Comparison of ENCODE assay signal across 11 mouse cellular contexts in the genomic region with DNA sequence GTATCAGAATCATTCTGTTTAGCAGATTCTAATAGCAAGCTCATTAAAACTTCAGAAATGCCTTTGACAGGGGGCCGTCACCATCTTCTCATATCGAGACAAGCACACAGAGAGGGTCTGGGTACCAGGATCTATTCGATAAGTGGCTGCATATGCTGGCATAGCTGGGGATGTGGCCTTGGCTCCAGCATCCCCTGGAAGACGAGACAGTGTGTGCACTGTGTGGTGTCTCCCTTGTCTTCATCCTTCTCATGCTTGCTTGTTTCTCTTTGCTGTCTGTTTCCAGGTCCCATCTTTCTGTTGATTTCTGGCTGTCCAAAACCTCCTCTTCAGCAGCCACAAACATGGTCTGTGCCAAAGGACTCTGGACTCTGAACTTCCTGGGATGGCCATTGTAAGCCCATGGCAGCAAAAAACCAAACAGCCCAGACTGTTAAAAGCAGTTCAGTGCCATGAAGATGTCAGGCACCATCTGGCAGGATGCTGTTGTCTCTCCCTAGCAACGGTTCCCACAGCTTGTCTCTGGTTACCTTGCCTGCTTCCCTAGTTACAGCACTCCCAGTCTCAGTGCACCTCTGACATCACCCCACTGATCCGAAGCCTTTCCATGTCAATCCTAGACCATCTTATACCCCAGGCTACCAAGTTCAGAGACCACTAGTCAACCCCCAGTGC. TPM values are rescaled to one million over a fixed set of nuclear protein-coding genes. Genes with fewer than 3 reads are reported as not detected.
DNase-seq lines count a peak whose midpoint lies in the region; ATAC-seq lines count a peak whose summit lies in the region.
"Had no signal": no experiment of that assay in that cellular context is flagged by ENCODE, and none has a peak within 500 bp of the region (broad histone marks: within the 10 kb centered on the region; RNA-seq: fewer than 3 reads in every experiment).

No protein-coding gene starts in this region.

- no peak overlapping the region for H3K9ac ChIP-seq in forebrain, embryonic 15.5 days (replicated peaks)
- H3K9ac ChIP-seq in forebrain, embryonic 12.5 days, result no peak overlapping the region
- H3K9ac ChIP-seq in hindbrain, embryonic 12.5 days, result no peak overlapping the region
- H3K9ac ChIP-seq: liver, embryonic 12.5 days; stomach, embryonic 15.5 days had no signal

- no peaks in the 10 kb centered on the region for H3K9me3 ChIP-seq in forebrain, embryonic 15.5 days
- H3K9me3 ChIP-seq in forebrain, embryonic 12.5 days, result no peaks in the 10 kb centered on the region
- H3K9me3 ChIP-seq in hindbrain, embryonic 12.5 days (replicated peaks), result no peaks in the 10 kb centered on the region
- H3K9me3 ChIP-seq: liver, embryonic 12.5 days; stomach, embryonic 15.5 days had no signal

- H3K27me3 ChIP-seq in forebrain, embryonic 15.5 days, result no peaks in the 10 kb centered on the region
- no peaks in the 10 kb centered on the region for H3K27me3 ChIP-seq in forebrain, embryonic 12.5 days
- no peaks in the 10 kb centered on the region for H3K27me3 ChIP-seq in hindbrain, embryonic 12.5 days
- H3K27me3 ChIP-seq: liver, embryonic 12.5 days; stomach, embryonic 15.5 days had no signal

- intact Hi-C loops in gastrocnemius, postnatal 14 days (cut with DNase I; ENCODE audit: low total_unique reads), result no loop called here

- H3K27ac ChIP-seq in forebrain, embryonic 15.5 days (replicated peaks), result peak overlapping the region; percentile 54
- H3K27ac ChIP-seq in forebrain, embryonic 12.5 days, result no peak overlapping the region
- H3K27ac ChIP-seq in hindbrain, embryonic 12.5 days, result no peak overlapping the region
- H3K27ac ChIP-seq: liver, embryonic 12.5 days; stomach, embryonic 15.5 days had no signal

- DNase-seq in cerebellum, adult 11 months, result peak; percentile 26
- DNase-seq in mesoderm, embryonic 11.5 days (ENCODE audit: low read depth, low spot score), result peak; percentile 47
- DNase-seq in gastrocnemius, postnatal 14 days, result no peak
- no peak for DNase-seq in adrenal gland, adult (ENCODE audit: inconsistent age in 2 of 2, low spot score in 1 of 2)
- DNase-seq: B cell, adult 2 months had no signal

- peaks cover 5% of the 10 kb centered on the region; the same call in 1 of the 2 replicates for H3K4me1 ChIP-seq in forebrain, embryonic 15.5 days
- H3K4me1 ChIP-seq in forebrain, embryonic 12.5 days, result no peaks in the 10 kb centered on the region
- 0 out of 2 replicates have a peak, but pooled peaks cover 3% of the 10 kb centered on the region for H3K4me1 ChIP-seq in hindbrain, embryonic 12.5 days
- H3K4me1 ChIP-seq: liver, embryonic 12.5 days; stomach, embryonic 15.5 days had no signal

- no peak overlapping the region for H3K4me2 ChIP-seq in forebrain, embryonic 15.5 days (replicated peaks)
- no peak overlapping the region for H3K4me2 ChIP-seq in forebrain, embryonic 12.5 days
- H3K4me2 ChIP-seq in hindbrain, embryonic 12.5 days (replicated peaks), result no peak overlapping the region
- H3K4me2 ChIP-seq: liver, embryonic 12.5 days; stomach, embryonic 15.5 days had no signal

- WGBS in forebrain, embryonic 15.5 days, result 50% methylated on average over 6 of the region's 6 CpGs
- WGBS in forebrain, embryonic 12.5 days, result 80% methylated on average over 6 of the region's 6 CpGs
- WGBS in hindbrain, embryonic 12.5 days, result 78% methylated on average over 6 of the region's 6 CpGs

- no peak overlapping the region for H3K4me3 ChIP-seq in forebrain, embryonic 15.5 days
- no peak overlapping the region for H3K4me3 ChIP-seq in forebrain, embryonic 12.5 days (replicated peaks)
- no peak overlapping the region for H3K4me3 ChIP-seq in hindbrain, embryonic 12.5 days
- H3K4me3 ChIP-seq: liver, embryonic 12.5 days; stomach, embryonic 15.5 days had no signal

- peak; percentile 90 for ATAC-seq in forebrain, embryonic 15.5 days (replicated peaks)
- no peak for ATAC-seq in forebrain, embryonic 12.5 days (ENCODE audit: low FRiP score)
- ATAC-seq in hindbrain, embryonic 12.5 days (ENCODE audit: low FRiP score), result peak; percentile 54
- ATAC-seq in activated CD4-positive, CD25-positive, alpha-beta regulatory T cell, adult 4 months, result no peak
- ATAC-seq: liver, embryonic 12.5 days had no signal

- H3K36me3 ChIP-seq in forebrain, embryonic 15.5 days, result no peaks in the 10 kb centered on the region
- no peaks in the 10 kb centered on the region for H3K36me3 ChIP-seq in forebrain, embryonic 12.5 days (replicated peaks)
- H3K36me3 ChIP-seq in hindbrain, embryonic 12.5 days, result no peaks in the 10 kb centered on the region
- H3K36me3 ChIP-seq: liver, embryonic 12.5 days; stomach, embryonic 15.5 days had no signal

RNA-seq across cellular contexts. Expression of a gene that starts 56.5 kb away (rescaled TPM):
- 10.9 and 12.7 TPM in 2 replicates for polyA plus RNA-seq in forebrain, embryonic 15.5 days (2015; fragmentation: Nextera tagmentation; extraction: Ambion mirVana)
- 5.9 and 7.1 TPM in 2 replicates for polyA plus RNA-seq in forebrain, embryonic 12.5 days (2016; fragmentation: Nextera tagmentation; extraction: Ambion mirVana)
- 19.1 and 22.0 TPM in 2 replicates for polyA plus RNA-seq in hindbrain, embryonic 12.5 days (2016; fragmentation: Nextera tagmentation; extraction: Ambion mirVana)
- 10 to 100 TPM; 16.7 to 20.2 TPM for total RNA-seq in gastrocnemius, postnatal 14 days (2021)
- polyA plus RNA-seq in activated CD4-positive, CD25-positive, alpha-beta regulatory T cell, adult 4 months (2017; shearing (Covaris generic)), result 1 to 10 TPM; 1.3 to 1.6 TPM

Comparison
In these comparisons a context has a peak if more than half of its experiments do, and no peak if none do; other contexts are left out.
1. ATAC-seq: peak in forebrain, embryonic 15.5 days (single experiment) and hindbrain, embryonic 12.5 days (single experiment); none in forebrain, embryonic 12.5 days (single experiment) and activated CD4-positive, CD25-positive, alpha-beta regulatory T cell, adult 4 months (single experiment).
2. DNase-seq: peak in cerebellum, adult 11 months (single experiment) and mesoderm, embryonic 11.5 days (single experiment); none in gastrocnemius, postnatal 14 days (single experiment) and adrenal gland, adult (0 of 2).